Mouse (Mus musculus) gonadal fat pad, adult 2 months (tissue): Measurements from ENCODE around the gene Prkag2. TPM values are rescaled to one million over a fixed set of nuclear protein-coding genes. Genes with fewer than 3 reads are reported as not detected.
"Not testable (repeated sequence)": the region's sequence is repeated elsewhere in the genome, so short reads cannot be mapped to it uniquely, and the experiment has no call there.

ENCODE experiments used
- DNase-seq: peaks from one replicate; pipeline ENCODE4 v3.0.0-alpha.2; 2012; ENCODE audit warnings: low read depth
- polyA plus RNA-seq: library from polyadenylated mRNA; depleted of rRNA; stranded (reverse); fragments of >200 nt; gene quantifications from 2 replicates; pipeline ENCODE4 v1.2.3, GENCODE M21; 2012

Gene Prkag2
- polyA plus RNA-seq, 1 experiment, result 30.2 TPM

GRCm38 (mm10) chr5:24874111-24874510, 226.3 kb downstream of the Prkag2 start:
- no peak for DNase-seq

GRCm38 (mm10) chr5:24873221-24873620, 227.2 kb downstream of the Prkag2 start:
- DNase-seq, result no peak

- peak; percentile 3 for DNase-seq
Measured at GRCm38 (mm10) chr5:24871276-24871675, 229.2 kb downstream of the Prkag2 start.

- no peak for DNase-seq
Measured at GRCm38 (mm10) chr5:24869796-24870289, 230.6 kb downstream of the Prkag2 start.

- DNase-seq, result no peak
Measured at GRCm38 (mm10) chr5:24863804-24864203, 236.6 kb downstream of the Prkag2 start.

GRCm38 (mm10) chr5:24861449-24861930, 239.0 kb downstream of the Prkag2 start:
- no peak for DNase-seq

- DNase-seq, result no peak
Measured at GRCm38 (mm10) chr5:24860635-24861448, 239.6 kb downstream of the Prkag2 start.

GRCm38 (mm10) chr5:24859771-24860540, 240.5 kb downstream of the Prkag2 start:
- no peak for DNase-seq

GRCm38 (mm10) chr5:24854827-24855600, 245.4 kb downstream of the Prkag2 start:
- no peak for DNase-seq

- DNase-seq, result no peak
Measured at GRCm38 (mm10) chr5:24854256-24854655, 246.2 kb downstream of the Prkag2 start.

- DNase-seq, result not testable (repeated sequence)
Measured at GRCm38 (mm10) chr5:24848261-24848660, 252.2 kb downstream of the Prkag2 start.

- DNase-seq, result no peak
Measured at GRCm38 (mm10) chr5:24843841-24844240, 256.6 kb downstream of the Prkag2 start.

GRCm38 (mm10) chr5:24843103-24843475, 257.4 kb downstream of the Prkag2 start:
- no peak for DNase-seq

GRCm38 (mm10) chr5:24842274-24843102, 258.0 kb downstream of the Prkag2 start, which contains the start of gene Rheb:
Gene Rheb (minus strand): TSS chr5:24842624.
- DNase-seq, result peak; percentile 86

GRCm38 (mm10) chr5:24841662-24842273, 258.7 kb downstream of the Prkag2 start:
- DNase-seq, result no peak

- DNase-seq, result no peak
Measured at GRCm38 (mm10) chr5:24840975-24841431, 259.4 kb downstream of the Prkag2 start.

GRCm38 (mm10) chr5:24834491-24834890, 266.0 kb downstream of the Prkag2 start:
- DNase-seq, result peak; percentile 96

- DNase-seq, result no peak
Measured at GRCm38 (mm10) chr5:24831912-24832311, 268.5 kb downstream of the Prkag2 start.

GRCm38 (mm10) chr5:24828446-24828845, 272.0 kb downstream of the Prkag2 start:
- no peak for DNase-seq

GRCm38 (mm10) chr5:24827173-24827572, 273.3 kb downstream of the Prkag2 start:
- no peak for DNase-seq
